Mouse (Mus musculus) small intestine, adult 2 months (tissue): Measurements from ENCODE around the gene Saa2.

ENCODE experiments used
- CTCF ChIP-seq: fragments of 200-500 bp; IDR thresholded peaks from 2 replicates; pipeline ENCODE4 v1.5.1; 2012; ENCODE audit warnings: low read depth, mild to moderate bottlenecking, control low read depth, inconsistent platforms, low read length, moderate library complexity, mixed read lengths; ENCODE audit not compliant: insufficient replicate concordance, insufficient read length; ENCODE audit errors: extremely low read depth
- POLR2A ChIP-seq: fragments of 200-500 bp; IDR thresholded peaks from 2 replicates; pipeline ENCODE4 v1.6.1; 2012; ENCODE audit warnings: low read depth, mild to moderate bottlenecking, control low read depth, inconsistent platforms, low read length, moderate library complexity

GRCm38 (mm10) chr7:46719526-46719925 is 32.1 kb upstream of the Saa2 start:
- no peak for TF ChIP-seq CTCF
- TF ChIP-seq POLR2A: no peak
